Mouse (Mus musculus) brown adipose tissue, adult 24 weeks (tissue): ENCODE measurements around the gene Ung. TPM values are rescaled to one million over a fixed set of nuclear protein-coding genes. Genes with fewer than 3 reads are reported as not detected.

ENCODE experiments used
- H3K27ac ChIP-seq: fragments of 200-500 bp; replicated peaks from 2 replicates; pipeline ENCODE4 v1.5.1; 2012; ENCODE audit warnings: low read depth, mild to moderate bottlenecking, low read length
- H3K4me1 ChIP-seq: fragments of 200-500 bp; 2 replicates; pipeline ENCODE4 v1.6.1; 2012; ENCODE audit warnings: low read length, mixed read lengths; ENCODE audit not compliant: control insufficient read depth, insufficient read depth, insufficient read length
- H3K4me3 ChIP-seq: fragments of 200-500 bp; 2 replicates; pipeline ENCODE4 v1.5.1; 2012; ENCODE audit warnings: low read depth, mild to moderate bottlenecking, low read length, moderate library complexity; ENCODE audit not compliant: insufficient read depth
- polyA plus RNA-seq: library from polyadenylated mRNA; stranded (reverse); fragments of >200 nt; gene quantifications from 2 replicates; pipeline ENCODE4 v1.2.4, GENCODE M21; 2012; ENCODE audit not compliant: missing spikeins, insufficient read depth, insufficient read length

Ung gene
- polyA plus RNA-seq, 1 experiment: 4.4 TPM

GRCm38 (mm10) chr5:114173877-114174581 lies 43.8 kb downstream of the Ung start:
- Histone ChIP-seq H3K27ac (peak overlapping the region; percentile 45), H3K4me3 (no peak overlapping the region), H3K4me1 (peaks cover 13% of the 10 kb centered on the region)

GRCm38 (mm10) chr5:114174639-114175038 lies 44.5 kb downstream of the Ung start:
- H3K27ac ChIP-seq: 0 out of 2 replicates have a peak overlapping the region, but pooled peaks have one; percentile 18
- H3K4me3 ChIP-seq: no peak overlapping the region
- H3K4me1 ChIP-seq: peaks cover 17% of the 10 kb centered on the region

GRCm38 (mm10) chr5:114175596-114176171 lies 45.5 kb downstream of the Ung start:
- Histone ChIP-seq H3K4me3 (peak overlapping the region; percentile 79), H3K27ac (peak overlapping the region; percentile 92)

GRCm38 (mm10) chr5:114176548-114177400 lies 46.6 kb downstream of the Ung start:
- Histone ChIP-seq H3K27ac (peak overlapping the region; percentile 89), H3K4me3 (peak overlapping the region; percentile 79), H3K4me1 (peaks cover 26% of the 10 kb centered on the region)

More at GRCm38 (mm10) chr5:114175596-114176171, 45.5 kb downstream of the Ung start:
- H3K4me1 ChIP-seq: peaks cover 23% of the 10 kb centered on the region

- Histone ChIP-seq H3K27ac (peak overlapping the region; percentile 83), H3K4me1 (peaks cover 28% of the 10 kb centered on the region), H3K4me3 (no peak overlapping the region)
Measured at GRCm38 (mm10) chr5:114177966-114178719, 48.0 kb downstream of the Ung start.

GRCm38 (mm10) chr5:114179541-114179940 lies 49.4 kb downstream of the Ung start:
- peak overlapping the region; percentile 87 for H3K27ac ChIP-seq
- peaks cover 30% of the 10 kb centered on the region for H3K4me1 ChIP-seq
- no peak overlapping the region for H3K4me3 ChIP-seq

GRCm38 (mm10) chr5:114183493-114183892 lies 53.3 kb downstream of the Ung start:
- no peak overlapping the region for H3K27ac ChIP-seq
- peaks cover 30% of the 10 kb centered on the region for H3K4me1 ChIP-seq
- H3K4me3 ChIP-seq: no peak overlapping the region

GRCm38 (mm10) chr5:114187108-114187507 lies 56.9 kb downstream of the Ung start:
- no peak overlapping the region for H3K27ac ChIP-seq
- H3K4me3 ChIP-seq: no peak overlapping the region
- H3K4me1 ChIP-seq: peaks cover 10% of the 10 kb centered on the region

Other genes with a start within 250 kb of the Ung start
- gene Coro1c, start 221.6 kb upstream of the Ung start, polyA plus RNA-seq: 12.6 and 19.9 TPM in 2 replicates
- gene Ssh1, start 136.5 kb upstream of the Ung start, polyA plus RNA-seq: 6.2 and 11.7 TPM in 2 replicates
- not detected in 2 replicates for gene Dao, start 126.7 kb upstream of the Ung start, polyA plus RNA-seq
- 5.3 and 6.4 TPM in 2 replicates for gene Usp30, start 64.9 kb upstream of the Ung start, polyA plus RNA-seq
- not detected in 2 replicates for gene Svop, start 38.8 kb upstream of the Ung start, polyA plus RNA-seq
- gene Alkbh2, start 2.2 kb upstream of the Ung start, polyA plus RNA-seq: 4.3 and 5.6 TPM in 2 replicates
- 235 and 250 TPM in 2 replicates for gene Acacb, start 16.1 kb downstream of the Ung start, polyA plus RNA-seq
- not detected in 2 replicates for gene Foxn4, start 143.4 kb downstream of the Ung start, polyA plus RNA-seq
- gene Myo1h, start 158.8 kb downstream of the Ung start, polyA plus RNA-seq: not detected in 2 replicates